Mouse (Mus musculus) right cerebral cortex, postnatal 14 days (tissue): ENCODE data around the gene Rin1.

Experiments used
- DNase-seq: peaks from one replicate; pipeline ENCODE4 v3.0.0; 2022

The Rin1 gene

GRCm38 (mm10) chr19:5097521-5098362, 47.5 kb downstream of the Rin1 start:
- DNase-seq: no peak

- peak; percentile 75 for DNase-seq
Observed at GRCm38 (mm10) chr19:5098363-5099143, 48.3 kb downstream of the Rin1 start, which contains the start of gene Cnih2. Gene Cnih2, minus strand, starts transcription at chr19:5098521.

GRCm38 (mm10) chr19:5106074-5106473, 55.8 kb downstream of the Rin1 start:
- DNase-seq: no peak
